Mouse (Mus musculus) embryonic facial prominence, embryonic 13.5 days (tissue): ENCODE measurements around the gene Ganab. TPM values are rescaled to one million over a fixed set of nuclear protein-coding genes. Genes with fewer than 3 reads are reported as not detected.
A peak's percentile ranks its signal among the peaks of the same experiment; 100 is the strongest.

ENCODE experiments used
- ATAC-seq: fragments of 200-750 bp; cut with Nextera tagmentation; 2 replicates; pipeline ENCODE4 v1.8.0; 2017; ENCODE audit warnings: low read depth; ENCODE audit not compliant: insufficient number of reproducible peaks, insufficient read depth, low FRiP score, low TSS enrichment
- H3K27ac ChIP-seq: fragments of 300-500 bp; sonication (generic); 2 replicates; pipeline ENCODE4 v1.5.1; 2015; ENCODE audit warnings: moderate library complexity, mild to moderate bottlenecking, inconsistent platforms
- H3K27me3 ChIP-seq: fragments of 300-500 bp; sonication (generic); 2 replicates; pipeline ENCODE4 v1.6.1; 2015; ENCODE audit warnings: mild to moderate bottlenecking, inconsistent platforms
- H3K36me3 ChIP-seq: fragments of 300-500 bp; sonication (generic); 2 replicates; pipeline ENCODE4 v1.6.1; 2015; ENCODE audit warnings: mild to moderate bottlenecking, inconsistent platforms
- H3K4me1 ChIP-seq: fragments of 300-500 bp; sonication (generic); 2 replicates; pipeline ENCODE4 v1.6.1; 2015; ENCODE audit warnings: inconsistent platforms
- H3K4me2 ChIP-seq: fragments of 300-500 bp; sonication (generic); 2 replicates; pipeline ENCODE4 v1.6.1; 2015; ENCODE audit warnings: moderate library complexity, mild to moderate bottlenecking, inconsistent platforms
- H3K4me3 ChIP-seq: fragments of 300-500 bp; sonication (generic); 2 replicates; pipeline ENCODE4 v1.5.1; 2015; ENCODE audit warnings: mild to moderate bottlenecking, inconsistent platforms
- H3K9ac ChIP-seq: fragments of 300-500 bp; sonication (generic); 2 replicates; pipeline ENCODE4 v1.6.1; 2015; ENCODE audit warnings: mild to moderate bottlenecking, inconsistent platforms
- H3K9me3 ChIP-seq: fragments of 300-500 bp; sonication (generic); 2 replicates; pipeline ENCODE4 v1.6.1; 2016; ENCODE audit warnings: inconsistent platforms
- WGBS: fragments of 180-500 bp; shearing (Covaris S2); methylation state at CpG from one replicate; pipeline ENCODE4 v1.1.7; 2015; ENCODE audit warnings: mixed read lengths; 5-methylcytosine and 5-hydroxymethylcytosine counted together
- polyA plus RNA-seq: library from polyadenylated mRNA; unstranded; fragments of >200 nt; fragmentation: Nextera tagmentation; extraction: Ambion mirVana; gene quantifications from 2 replicates; pipeline ENCODE4 v1.2.1, GENCODE M21; 2015

Gene Ganab
- polyA plus RNA-seq, 1 experiment from 2014 or later = 108 TPM

- H3K36me3 ChIP-seq = peaks cover 59% of the 10 kb centered on the region
- peaks cover 42% of the 10 kb centered on the region for H3K4me1 ChIP-seq
- peak overlapping the region; percentile 99 for H3K27ac ChIP-seq
- H3K4me3 ChIP-seq = peak overlapping the region; percentile 97
- peak overlapping the region; percentile 99 for H3K9ac ChIP-seq
- H3K27me3 ChIP-seq = no peaks in the 10 kb centered on the region
- WGBS = 73% methylated on average over 15 of the region's 15 CpGs
- H3K4me2 ChIP-seq = peak overlapping the region; percentile 59
- no peak for ATAC-seq
- no peaks in the 10 kb centered on the region for H3K9me3 ChIP-seq
These were observed 42.8 kb downstream of the Ganab start for GRCm38 (mm10) chr19:8940526-8941133.

- Histone ChIP-seq H3K4me1 (peaks cover 43% of the 10 kb centered on the region), H3K9ac (peak overlapping the region; percentile 99), H3K36me3 (peaks cover 61% of the 10 kb centered on the region), H3K4me2 (peak overlapping the region; percentile 59), H3K4me3 (peak overlapping the region; percentile 97), H3K27ac (peak overlapping the region; percentile 99), H3K27me3 (no peaks in the 10 kb centered on the region), H3K9me3 (no peaks in the 10 kb centered on the region)
- ATAC-seq = no peak
- WGBS = 38% methylated on average over 10 of the region's 10 CpGs
These were observed 43.3 kb downstream of the Ganab start for GRCm38 (mm10) chr19:8941136-8941514.

GRCm38 (mm10) chr19:8941515-8942217 is 43.8 kb downstream of the Ganab start, which contains the start of gene Mta2:
Gene Mta2, plus strand, starts transcription at chr19:8941875.
- peak within 1 kb of the TSS; percentile 97 for H3K4me3 ChIP-seq
- WGBS = under 1% methylated on average over 64 of the region's 64 CpGs
- H3K9ac ChIP-seq = peak within 1 kb of the TSS; percentile 99
- no peaks in the 10 kb centered on the region for H3K27me3 ChIP-seq
- ATAC-seq = peak; percentile 86
- H3K27ac ChIP-seq = peak within 1 kb of the TSS; percentile 99
- peaks cover 43% of the 10 kb centered on the region for H3K4me1 ChIP-seq
- peaks cover 60% of the 10 kb centered on the region for H3K36me3 ChIP-seq
- H3K4me2 ChIP-seq = peak within 1 kb of the TSS; percentile 59
- no peaks in the 10 kb centered on the region for H3K9me3 ChIP-seq

- ATAC-seq = peak; percentile 62
- H3K4me1 ChIP-seq = peaks cover 43% of the 10 kb centered on the region
- peak overlapping the region; percentile 97 for H3K4me3 ChIP-seq
- H3K27me3 ChIP-seq = no peaks in the 10 kb centered on the region
- peaks cover 59% of the 10 kb centered on the region for H3K36me3 ChIP-seq
- under 1% methylated on average over 46 of the region's 46 CpGs for WGBS
- H3K4me2 ChIP-seq = peak overlapping the region; percentile 59
- peak overlapping the region; percentile 99 for H3K27ac ChIP-seq
- H3K9ac ChIP-seq = peak overlapping the region; percentile 99
- no peaks in the 10 kb centered on the region for H3K9me3 ChIP-seq
These were observed 44.5 kb downstream of the Ganab start for GRCm38 (mm10) chr19:8942276-8942964.

- Histone ChIP-seq H3K4me2 (peak overlapping the region; percentile 59), H3K36me3 (peaks cover 60% of the 10 kb centered on the region), H3K9ac (peak overlapping the region; percentile 99), H3K27ac (peak overlapping the region; percentile 28; the same call in 1 of the 2 replicates), H3K27me3 (no peaks in the 10 kb centered on the region), H3K4me3 (peak overlapping the region; percentile 97), H3K4me1 (peaks cover 43% of the 10 kb centered on the region), H3K9me3 (no peaks in the 10 kb centered on the region)
- WGBS = 55% methylated on average over 2 of the region's 2 CpGs
- no peak for ATAC-seq
These were observed 45.2 kb downstream of the Ganab start for GRCm38 (mm10) chr19:8943047-8943446.

GRCm38 (mm10) chr19:8944062-8944461 is 46.2 kb downstream of the Ganab start:
- peaks cover 60% of the 10 kb centered on the region for H3K36me3 ChIP-seq
- H3K27me3 ChIP-seq = no peaks in the 10 kb centered on the region
- ATAC-seq = no peak
- no peaks in the 10 kb centered on the region for H3K9me3 ChIP-seq
- peak overlapping the region; percentile 59 for H3K9ac ChIP-seq
- WGBS = 54% methylated on average over 5 of the region's 5 CpGs
- peaks cover 43% of the 10 kb centered on the region for H3K4me1 ChIP-seq
- peak overlapping the region; percentile 97 for H3K4me3 ChIP-seq
- H3K27ac ChIP-seq = peak overlapping the region; percentile 44; the same call in 1 of the 2 replicates
- peak overlapping the region; percentile 59 for H3K4me2 ChIP-seq

GRCm38 (mm10) chr19:8944750-8945149 is 46.9 kb downstream of the Ganab start:
- Histone ChIP-seq H3K27ac (peak overlapping the region; percentile 64), H3K4me2 (peak overlapping the region; percentile 59), H3K9ac (peak overlapping the region; percentile 61; the same call in 1 of the 2 replicates), H3K4me1 (peaks cover 43% of the 10 kb centered on the region), H3K27me3 (no peaks in the 10 kb centered on the region), H3K9me3 (no peaks in the 10 kb centered on the region), H3K36me3 (peaks cover 61% of the 10 kb centered on the region), H3K4me3 (peak overlapping the region; percentile 29)
- 29% methylated on average over 5 of the region's 5 CpGs for WGBS
- no peak for ATAC-seq

- H3K36me3 ChIP-seq = peaks cover 62% of the 10 kb centered on the region
- no peaks in the 10 kb centered on the region for H3K9me3 ChIP-seq
- peak overlapping the region; percentile 61; the same call in 1 of the 2 replicates for H3K9ac ChIP-seq
- no peaks in the 10 kb centered on the region for H3K27me3 ChIP-seq
- peak overlapping the region; percentile 29 for H3K4me3 ChIP-seq
- H3K4me1 ChIP-seq = peaks cover 41% of the 10 kb centered on the region
- no peak for ATAC-seq
- H3K4me2 ChIP-seq = peak overlapping the region; percentile 59
- 78% methylated on average over 6 of the region's 6 CpGs for WGBS
- H3K27ac ChIP-seq = peak overlapping the region; percentile 64; the same call in 1 of the 2 replicates
These were observed 47.4 kb downstream of the Ganab start for GRCm38 (mm10) chr19:8945251-8945650.

- H3K4me1 ChIP-seq = peaks cover 28% of the 10 kb centered on the region
- no peaks in the 10 kb centered on the region for H3K9me3 ChIP-seq
- no peak overlapping the region for H3K4me3 ChIP-seq
- peaks cover 77% of the 10 kb centered on the region for H3K36me3 ChIP-seq
- H3K4me2 ChIP-seq = no peak overlapping the region
- WGBS = 87% methylated on average over 7 of the region's 7 CpGs
- H3K9ac ChIP-seq = no peak overlapping the region
- no peaks in the 10 kb centered on the region for H3K27me3 ChIP-seq
- H3K27ac ChIP-seq = no peak overlapping the region
- no peak for ATAC-seq
These were observed 49.1 kb downstream of the Ganab start for GRCm38 (mm10) chr19:8946929-8947328.

- Histone ChIP-seq H3K27me3 (no peaks in the 10 kb centered on the region), H3K4me2 (no peak overlapping the region), H3K4me3 (no peak overlapping the region), H3K27ac (no peak overlapping the region), H3K9ac (no peak overlapping the region), H3K4me1 (peaks cover 28% of the 10 kb centered on the region), H3K36me3 (peaks cover 75% of the 10 kb centered on the region), H3K9me3 (no peaks in the 10 kb centered on the region)
- WGBS = 86% methylated on average over 5 of the region's 5 CpGs
- no peak for ATAC-seq
These were observed 52.3 kb downstream of the Ganab start for GRCm38 (mm10) chr19:8950190-8950589.

- Histone ChIP-seq H3K9me3 (no peaks in the 10 kb centered on the region), H3K4me1 (peaks cover 26% of the 10 kb centered on the region), H3K36me3 (peaks cover 73% of the 10 kb centered on the region), H3K4me2 (no peak overlapping the region), H3K27me3 (no peaks in the 10 kb centered on the region), H3K9ac (peak overlapping the region; percentile 72; the same call in 1 of the 2 replicates), H3K27ac (peak overlapping the region; percentile 86; the same call in 1 of the 2 replicates), H3K4me3 (no peak overlapping the region)
- WGBS = 92% methylated on average over 9 of the region's 9 CpGs
- ATAC-seq = no peak
These were observed 54.4 kb downstream of the Ganab start for GRCm38 (mm10) chr19:8952241-8952640.
